Mouse (Mus musculus) forebrain, embryonic 11.5 days (tissue): ENCODE data around the gene Dph7. TPM values are rescaled to one million over a fixed set of nuclear protein-coding genes. Genes with fewer than 3 reads are reported as not detected.

ENCODE experiments used
- ATAC-seq: fragments of 200-750 bp; cut with Nextera tagmentation; replicated peaks from 2 replicates; pipeline ENCODE4 v1.8.0; 2017; ENCODE audit warnings: moderate TSS enrichment; ENCODE audit not compliant: low FRiP score
- DNase-seq: peaks from one replicate; pipeline ENCODE4 v3.0.0-alpha.2; 2017; ENCODE audit warnings: low spot score
- H3K27ac ChIP-seq: fragments of 300-500 bp; sonication (generic); 2 replicates; pipeline ENCODE4 v1.5.1; 2014; ENCODE audit warnings: low read depth, low read length
- H3K27me3 ChIP-seq: fragments of 300-500 bp; sonication (generic); 2 replicates; pipeline ENCODE4 v1.6.1; 2014; ENCODE audit warnings: mild to moderate bottlenecking, low read length, mixed read lengths; ENCODE audit not compliant: control insufficient read depth, insufficient read depth
- H3K36me3 ChIP-seq: fragments of 300-500 bp; sonication (generic); 2 replicates; pipeline ENCODE4 v1.6.1; 2014; ENCODE audit warnings: mild to moderate bottlenecking, low read length, moderate library complexity, mixed read lengths; ENCODE audit not compliant: control insufficient read depth, insufficient read depth
- H3K4me1 ChIP-seq: fragments of 300-500 bp; sonication (generic); replicated peaks from 2 replicates; pipeline ENCODE4 v1.6.1; 2014; ENCODE audit warnings: low read length, mixed read lengths; ENCODE audit not compliant: control insufficient read depth, insufficient read depth
- H3K4me2 ChIP-seq: fragments of 300-500 bp; sonication (generic); 2 replicates; pipeline ENCODE4 v1.6.1; 2014; ENCODE audit warnings: low read depth, mild to moderate bottlenecking, low read length, moderate library complexity, mixed read lengths; ENCODE audit not compliant: severe bottlenecking
- H3K4me3 ChIP-seq: fragments of 300-500 bp; sonication (generic); 2 replicates; pipeline ENCODE4 v1.5.1; 2014; ENCODE audit warnings: low read depth, low read length
- H3K9ac ChIP-seq: fragments of 300-500 bp; sonication (generic); 2 replicates; pipeline ENCODE4 v1.6.1; 2014; ENCODE audit warnings: low read length
- H3K9me3 ChIP-seq: fragments of 300-500 bp; sonication (generic); 2 replicates; pipeline ENCODE4 v1.6.1; 2016; ENCODE audit warnings: low read length, mixed read lengths; ENCODE audit not compliant: control insufficient read depth
- WGBS: fragments of 180-500 bp; shearing (Covaris S2); extraction: QIAGEN DNeasy Blood & Tissue Kit; methylation state at CpG from one replicate; pipeline ENCODE4 v1.1.7; 2014; 5-methylcytosine and 5-hydroxymethylcytosine counted together
- polyA plus RNA-seq: library from polyadenylated mRNA; unstranded; fragments of >200 nt; fragmentation: Nextera tagmentation; extraction: Ambion mirVana; gene quantifications from 2 replicates; pipeline ENCODE4 v1.2.1, GENCODE M21; 2014

The Dph7 gene
- 32.4 and 34.6 TPM in 2 replicates for polyA plus RNA-seq

GRCm38 (mm10) chr2:24962304-24963000 is at the start of gene Dph7:
Gene Dph7 (plus strand): TSS chr2:24962400.
- peak within 1 kb of the TSS; percentile 83 for H3K4me3 ChIP-seq
- peaks cover 7% of the 10 kb centered on the region for H3K36me3 ChIP-seq
- H3K9ac ChIP-seq: peak within 1 kb of the TSS; percentile 90
- 1% methylated on average over 28 of the region's 28 CpGs for WGBS
- H3K9me3 ChIP-seq: no peaks in the 10 kb centered on the region
- ATAC-seq: peak; percentile 94
- H3K4me1 ChIP-seq: peaks cover 3% of the 10 kb centered on the region; the same call in 1 of the 2 replicates
- peak; percentile 91 for DNase-seq
- peak within 1 kb of the TSS; percentile 67 for H3K4me2 ChIP-seq
- H3K27ac ChIP-seq: no peak within 1 kb of the TSS
- H3K27me3 ChIP-seq: no peaks in the 10 kb centered on the region

GRCm38 (mm10) chr2:24912589-24912988 is 49.6 kb upstream of the Dph7 start:
- Histone ChIP-seq H3K36me3 (no peaks in the 10 kb centered on the region; the same call in 1 of the 2 replicates), H3K27me3 (no peaks in the 10 kb centered on the region), H3K9me3 (no peaks in the 10 kb centered on the region), H3K4me1 (0 out of 2 replicates have a peak, but pooled peaks cover 2% of the 10 kb centered on the region), H3K9ac (no peak overlapping the region), H3K27ac (no peak overlapping the region), H3K4me3 (no peak overlapping the region), H3K4me2 (no peak overlapping the region)
- DNase-seq (no peak), ATAC-seq (no peak)

- no peak overlapping the region for H3K27ac ChIP-seq
- no peaks in the 10 kb centered on the region for H3K9me3 ChIP-seq
- peaks cover 5% of the 10 kb centered on the region; the same call in 1 of the 2 replicates for H3K4me1 ChIP-seq
- no peaks in the 10 kb centered on the region for H3K27me3 ChIP-seq
- no peaks in the 10 kb centered on the region; the same call in 1 of the 2 replicates for H3K36me3 ChIP-seq
- H3K4me3 ChIP-seq: no peak overlapping the region
- 91% methylated on average over 3 of the region's 3 CpGs for WGBS
- DNase-seq: no peak
- H3K9ac ChIP-seq: no peak overlapping the region
- ATAC-seq: no peak
- H3K4me2 ChIP-seq: no peak overlapping the region
These were observed 47.4 kb upstream of the Dph7 start for GRCm38 (mm10) chr2:24914762-24915161.

GRCm38 (mm10) chr2:24918930-24919838 is 43.0 kb upstream of the Dph7 start, which contains the start of gene Ehmt1:
Gene Ehmt1 (minus strand): TSS chr2:24919614.
- Histone ChIP-seq H3K27ac (peak within 1 kb of the TSS; percentile 91), H3K9me3 (no peaks in the 10 kb centered on the region), H3K4me2 (peak within 1 kb of the TSS; percentile 66), H3K36me3 (no peaks in the 10 kb centered on the region), H3K27me3 (no peaks in the 10 kb centered on the region), H3K4me1 (peaks cover 5% of the 10 kb centered on the region; the same call in 1 of the 2 replicates), H3K9ac (peak within 1 kb of the TSS; percentile 98), H3K4me3 (peak within 1 kb of the TSS; percentile 98)
- ATAC-seq (peak; percentile 98), DNase-seq (peak; percentile 97)
- under 1% methylated on average over 93 of the region's 112 CpGs for WGBS

GRCm38 (mm10) chr2:24919839-24920175 is 42.4 kb upstream of the Dph7 start:
- ATAC-seq (peak; percentile 42), DNase-seq (no peak)
- 0 out of 2 replicates have a peak overlapping the region, but pooled peaks have one; percentile 39 for H3K27ac ChIP-seq
- no peaks in the 10 kb centered on the region for H3K9me3 ChIP-seq
- H3K4me2 ChIP-seq: peak overlapping the region; percentile 53
- no peaks in the 10 kb centered on the region for H3K36me3 ChIP-seq
- H3K4me3 ChIP-seq: peak overlapping the region; percentile 98
- 11% methylated on average over 8 of the region's 8 CpGs for WGBS
- H3K27me3 ChIP-seq: no peaks in the 10 kb centered on the region
- peaks cover 5% of the 10 kb centered on the region; the same call in 1 of the 2 replicates for H3K4me1 ChIP-seq
- peak overlapping the region; percentile 61 for H3K9ac ChIP-seq

- ATAC-seq (no peak), DNase-seq (no peak)
- no peak overlapping the region for H3K27ac ChIP-seq
- WGBS: 61% methylated on average over 2 of the region's 2 CpGs
- no peak overlapping the region for H3K9ac ChIP-seq
- no peak overlapping the region for H3K4me2 ChIP-seq
- H3K27me3 ChIP-seq: no peaks in the 10 kb centered on the region
- H3K4me3 ChIP-seq: no peak overlapping the region
- no peaks in the 10 kb centered on the region for H3K36me3 ChIP-seq
- no peaks in the 10 kb centered on the region for H3K9me3 ChIP-seq
- no peaks in the 10 kb centered on the region for H3K4me1 ChIP-seq
These were observed 38.6 kb upstream of the Dph7 start for GRCm38 (mm10) chr2:24923561-24923960.

- WGBS: 84% methylated on average over 8 of the region's 8 CpGs
- H3K9ac ChIP-seq: no peak overlapping the region
- H3K9me3 ChIP-seq: no peaks in the 10 kb centered on the region
- ATAC-seq: no peak
- no peak for DNase-seq
- no peak overlapping the region for H3K4me3 ChIP-seq
- no peaks in the 10 kb centered on the region for H3K36me3 ChIP-seq
- no peaks in the 10 kb centered on the region for H3K4me1 ChIP-seq
- H3K27me3 ChIP-seq: no peaks in the 10 kb centered on the region
- no peak overlapping the region for H3K4me2 ChIP-seq
- no peak overlapping the region for H3K27ac ChIP-seq
These were observed 36.9 kb upstream of the Dph7 start for GRCm38 (mm10) chr2:24925284-24925683.

GRCm38 (mm10) chr2:24926345-24926964 is 35.7 kb upstream of the Dph7 start:
- Histone ChIP-seq H3K4me1 (no peaks in the 10 kb centered on the region), H3K27ac (no peak overlapping the region), H3K9me3 (no peaks in the 10 kb centered on the region), H3K36me3 (no peaks in the 10 kb centered on the region), H3K27me3 (no peaks in the 10 kb centered on the region), H3K4me2 (no peak overlapping the region), H3K9ac (no peak overlapping the region), H3K4me3 (no peak overlapping the region)
- ATAC-seq (no peak), DNase-seq (no peak)
- WGBS: 85% methylated on average over 9 of the region's 9 CpGs
